Mouse (Mus musculus) limb, embryonic 14.5 days (tissue): ENCODE measurements around the gene Srp54a. TPM values are rescaled to one million over a fixed set of nuclear protein-coding genes. Genes with fewer than 3 reads are reported as not detected.

ENCODE experiments used
- polyA plus RNA-seq, 2 experiments: library from polyadenylated mRNA; depleted of rRNA in 1 of 2; stranded (reverse) in 1 of 2; unstranded in 1 of 2; fragments of >200 nt; fragmentation: Nextera tagmentation in 1 of 2; extraction: Ambion mirVana in 1 of 2; gene quantifications; 2 replicates each; pipeline versions ENCODE4 v1.2.1 to v1.2.3; 2012 to 2014

Srp54a gene
- polyA plus RNA-seq, 2 experiments: 51.6 to 180 TPM

Other genes with a start within 250 kb of the Srp54a start
- gene Cfl2, start 217.4 kb upstream of the Srp54a start, polyA plus RNA-seq (2012; rRNA removed): 68.9 and 70.9 TPM in 2 replicates
- 183 and 228 TPM in 2 replicates for gene Cfl2, start 217.4 kb upstream of the Srp54a start, polyA plus RNA-seq (2014; fragmentation: Nextera tagmentation; extraction: Ambion mirVana)
- gene Gm20403, start 93.7 kb upstream of the Srp54a start, polyA plus RNA-seq (2012; rRNA removed): not detected in 2 replicates
- not detected in 2 replicates for gene Gm20403, start 93.7 kb upstream of the Srp54a start, polyA plus RNA-seq (2014; fragmentation: Nextera tagmentation; extraction: Ambion mirVana)
- 10.9 and 13.3 TPM in 2 replicates for gene Baz1a, start 65.9 kb upstream of the Srp54a start, polyA plus RNA-seq (2012; rRNA removed)
- 17.9 and 19.6 TPM in 2 replicates for gene Baz1a, start 65.9 kb upstream of the Srp54a start, polyA plus RNA-seq (2014; fragmentation: Nextera tagmentation; extraction: Ambion mirVana)
- 31.1 and 31.8 TPM in 2 replicates for gene 2700097O09Rik, start 152 bp upstream of the Srp54a start, polyA plus RNA-seq (2012; rRNA removed)
- 28.3 and 32.0 TPM in 2 replicates for gene 2700097O09Rik, start 152 bp upstream of the Srp54a start, polyA plus RNA-seq (2014; fragmentation: Nextera tagmentation; extraction: Ambion mirVana)
- gene Fam177a, start 44.2 kb downstream of the Srp54a start, polyA plus RNA-seq (2012; rRNA removed): 9.0 and 9.5 TPM in 2 replicates
- 17.5 and 25.3 TPM in 2 replicates for gene Fam177a, start 44.2 kb downstream of the Srp54a start, polyA plus RNA-seq (2014; fragmentation: Nextera tagmentation; extraction: Ambion mirVana)
- gene Srp54b, start 74.8 kb downstream of the Srp54a start, polyA plus RNA-seq (2012; rRNA removed): 33.0 and 45.6 TPM in 2 replicates
- 63.2 and 70.7 TPM in 2 replicates for gene Srp54b, start 74.8 kb downstream of the Srp54a start, polyA plus RNA-seq (2014; fragmentation: Nextera tagmentation; extraction: Ambion mirVana)
- not detected in 2 replicates for gene 1700047I17Rik2, start 119.3 kb downstream of the Srp54a start, polyA plus RNA-seq (2012; rRNA removed)
- gene 1700047I17Rik2, start 119.3 kb downstream of the Srp54a start, polyA plus RNA-seq (2014; fragmentation: Nextera tagmentation; extraction: Ambion mirVana): 4.3 TPM in 1 of 2 replicates, not detected in the other
- gene Srp54c, start 149.9 kb downstream of the Srp54a start, polyA plus RNA-seq (2012; rRNA removed): 36.6 and 55.5 TPM in 2 replicates
- gene Srp54c, start 149.9 kb downstream of the Srp54a start, polyA plus RNA-seq (2014; fragmentation: Nextera tagmentation; extraction: Ambion mirVana): 77.8 and 84.3 TPM in 2 replicates
- 10.2 and 12.6 TPM in 2 replicates for gene 1110008L16Rik, start 219.3 kb downstream of the Srp54a start, polyA plus RNA-seq (2012; rRNA removed)
- gene 1110008L16Rik, start 219.3 kb downstream of the Srp54a start, polyA plus RNA-seq (2014; fragmentation: Nextera tagmentation; extraction: Ambion mirVana): 10.5 and 13.6 TPM in 2 replicates
- 10.2 and 12.4 TPM in 2 replicates for gene Ppp2r3c, start 222.7 kb downstream of the Srp54a start, polyA plus RNA-seq (2012; rRNA removed)
- gene Ppp2r3c, start 222.7 kb downstream of the Srp54a start, polyA plus RNA-seq (2014; fragmentation: Nextera tagmentation; extraction: Ambion mirVana): 12.5 and 14.1 TPM in 2 replicates